Mouse (Mus musculus) cerebellum, adult 2 months (tissue): ENCODE results near the gene Klhl12. TPM values are rescaled to one million over a fixed set of nuclear protein-coding genes. Genes with fewer than 3 reads are reported as not detected.

Experiments used
- DNase-seq, 2 experiments: peaks; one replicate each; pipeline ENCODE4 v3.0.0; 2021
- H3K27ac ChIP-seq: fragments of 200-500 bp; 2 replicates; pipeline ENCODE4 v1.5.1; 2012; ENCODE audit warnings: low read length, control low read depth, inconsistent platforms; ENCODE audit not compliant: insufficient read depth
- H3K27me3 ChIP-seq: fragments of 200-500 bp; 2 replicates; pipeline ENCODE4 v1.6.1; 2012; ENCODE audit warnings: inconsistent platforms, mild to moderate bottlenecking, low read length, moderate library complexity; ENCODE audit not compliant: control insufficient read depth, insufficient read depth
- H3K4me1 ChIP-seq: fragments of 200-500 bp; 2 replicates; pipeline ENCODE4 v1.6.1; 2011; ENCODE audit warnings: low read length; ENCODE audit not compliant: control insufficient read depth, insufficient read depth
- H3K4me3 ChIP-seq: fragments of 200-500 bp; replicated peaks from 2 replicates; pipeline ENCODE3; 2011; ENCODE audit warnings: mild to moderate bottlenecking, low read depth, low read length, control low read depth; ENCODE audit not compliant: insufficient read depth
- CTCF ChIP-seq: fragments of 200-500 bp; IDR thresholded peaks from 2 replicates; pipeline ENCODE4 v1.5.1; 2011; ENCODE audit warnings: low read depth, mild to moderate bottlenecking, control low read depth, low read length, moderate library complexity, borderline replicate concordance; ENCODE audit not compliant: insufficient read depth
- POLR2A ChIP-seq: fragments of 200-500 bp; IDR thresholded peaks from 2 replicates; pipeline ENCODE4 v1.6.1; 2011; ENCODE audit warnings: low read length, control low read depth, borderline replicate concordance; ENCODE audit not compliant: insufficient read depth
- WGBS: fragments of 180-500 bp; shearing (Covaris S2); methylation state at CpG from one replicate; pipeline ENCODE4 v1.1.7; 2018; 5-methylcytosine and 5-hydroxymethylcytosine counted together
- polyA plus RNA-seq: library from polyadenylated mRNA; depleted of rRNA; stranded (reverse); fragments of >200 nt; gene quantifications from 2 replicates; pipeline ENCODE4 v1.2.3, GENCODE M21; 2012

Gene Klhl12
- polyA plus RNA-seq, 1 experiment, result 29.8 TPM

DNA sequence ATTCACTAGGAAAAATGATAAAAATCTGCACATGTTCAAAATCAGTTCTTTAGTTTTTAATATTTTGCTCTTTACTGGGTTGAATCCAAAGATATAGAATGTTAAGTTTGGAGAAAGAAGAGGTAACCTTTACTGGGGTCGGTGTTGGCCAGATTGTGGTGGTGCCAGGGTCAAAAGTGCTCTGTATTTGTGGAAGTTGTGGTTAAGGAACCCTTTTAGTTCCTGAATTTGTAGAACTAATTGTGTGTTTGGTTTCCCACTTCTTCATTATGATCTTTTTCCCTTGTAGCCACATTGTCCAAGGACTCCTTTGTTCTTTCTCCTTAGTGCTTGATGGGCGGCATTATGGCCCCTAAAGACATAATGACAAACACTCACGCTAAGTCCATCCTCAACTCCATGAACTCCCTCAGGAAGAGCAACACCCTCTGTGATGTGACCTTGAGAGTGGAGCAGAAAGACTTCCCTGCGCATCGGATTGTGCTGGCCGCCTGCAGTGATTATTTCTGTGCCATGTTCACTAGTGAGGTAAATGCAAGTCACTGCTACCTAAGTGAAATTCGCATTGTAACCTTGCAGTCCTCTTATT lies 2.9 kb downstream of the Klhl12 start:
- H3K4me3 ChIP-seq, result no peak overlapping the region
- no peak for DNase-seq
- no peaks in the 10 kb centered on the region; the same call in 1 of the 2 replicates for H3K4me1 ChIP-seq
- H3K27me3 ChIP-seq, result no peaks in the 10 kb centered on the region
- WGBS, result 91% methylated on average over 7 of the region's 7 CpGs
- TF ChIP-seq POLR2A (no peak), CTCF (no peak)
- no peak overlapping the region for H3K27ac ChIP-seq

- Histone ChIP-seq H3K4me3 (no peak overlapping the region), H3K27ac (no peak overlapping the region), H3K4me1 (no peaks in the 10 kb centered on the region), H3K27me3 (no peaks in the 10 kb centered on the region)
- WGBS, result 91% methylated on average over 1 of the region's 1 CpGs
- TF ChIP-seq POLR2A (no peak), CTCF (no peak)
- no peak for DNase-seq
Observed at GRCm38 (mm10) chr1:134460294-134461284, 5.3 kb downstream of the Klhl12 start.

DNA sequence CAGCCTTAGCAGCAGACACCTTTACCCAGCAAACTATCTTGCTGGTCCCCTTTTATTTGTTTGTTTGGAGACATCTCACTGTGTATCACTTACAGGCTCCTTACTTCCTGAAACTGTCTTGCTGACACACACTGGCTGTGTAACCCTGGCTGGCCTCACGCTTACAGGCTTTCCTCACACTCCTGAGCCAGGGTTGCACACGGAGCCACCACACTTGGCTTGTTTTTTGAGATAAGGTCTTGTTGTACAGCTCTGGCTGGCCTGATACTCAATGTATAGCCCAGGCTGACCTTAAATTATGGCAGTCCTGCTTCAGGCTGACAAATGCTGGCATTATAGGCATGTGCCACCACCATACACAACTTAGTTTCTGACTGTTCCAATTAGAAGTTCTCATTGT lies 29.3 kb downstream of the Klhl12 start:
- H3K4me1 ChIP-seq, result no peaks in the 10 kb centered on the region
- no peaks in the 10 kb centered on the region for H3K27me3 ChIP-seq
- DNase-seq, result no peak
- WGBS, result 96% methylated on average over 2 of the region's 2 CpGs
- no peak overlapping the region for H3K27ac ChIP-seq
- H3K4me3 ChIP-seq, result no peak overlapping the region
- TF ChIP-seq POLR2A, result no peak
- TF ChIP-seq CTCF, result no peak

GRCm38 (mm10) chr1:134490903-134491801 lies 35.8 kb downstream of the Klhl12 start:
- 0 out of 2 replicates have a peak, but pooled peaks cover 3% of the 10 kb centered on the region for H3K4me1 ChIP-seq
- DNase-seq, result no peak
- H3K4me3 ChIP-seq, result no peak overlapping the region
- no peaks in the 10 kb centered on the region for H3K27me3 ChIP-seq
- WGBS, result 83% methylated on average over 6 of the region's 6 CpGs
- TF ChIP-seq POLR2A (no peak), CTCF (no peak)
- H3K27ac ChIP-seq, result no peak overlapping the region

DNA sequence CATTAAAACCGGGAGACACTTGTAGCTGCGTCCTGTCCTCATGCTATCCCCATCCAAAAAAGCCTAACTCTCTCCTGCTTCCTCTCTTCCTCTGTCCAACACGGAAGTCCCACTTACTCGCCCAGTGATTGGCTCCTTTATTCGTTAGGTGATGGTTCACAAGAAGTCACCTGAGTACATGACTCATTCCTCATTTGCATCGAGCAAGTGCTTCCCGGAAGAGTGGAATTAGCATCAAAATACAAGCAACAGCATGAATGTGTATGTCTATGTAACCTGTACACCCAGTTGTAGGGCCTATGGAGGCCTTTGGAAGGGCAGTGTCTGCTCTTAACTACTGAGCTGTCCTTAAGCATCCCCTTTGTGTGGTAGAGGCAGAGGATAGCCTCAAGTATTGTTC lies 36.9 kb downstream of the Klhl12 start:
- WGBS, result 75% methylated on average over 7 of the region's 7 CpGs
- TF ChIP-seq POLR2A (no peak), CTCF (no peak)
- Histone ChIP-seq H3K27me3 (no peaks in the 10 kb centered on the region), H3K27ac (no peak overlapping the region), H3K4me3 (no peak overlapping the region), H3K4me1 (0 out of 2 replicates have a peak, but pooled peaks cover 3% of the 10 kb centered on the region)
- DNase-seq, result no peak

GRCm38 (mm10) chr1:134493496-134493895 lies 38.2 kb downstream of the Klhl12 start:
- DNase-seq, result peak in 1 of 2 experiments; percentile 15

DNA sequence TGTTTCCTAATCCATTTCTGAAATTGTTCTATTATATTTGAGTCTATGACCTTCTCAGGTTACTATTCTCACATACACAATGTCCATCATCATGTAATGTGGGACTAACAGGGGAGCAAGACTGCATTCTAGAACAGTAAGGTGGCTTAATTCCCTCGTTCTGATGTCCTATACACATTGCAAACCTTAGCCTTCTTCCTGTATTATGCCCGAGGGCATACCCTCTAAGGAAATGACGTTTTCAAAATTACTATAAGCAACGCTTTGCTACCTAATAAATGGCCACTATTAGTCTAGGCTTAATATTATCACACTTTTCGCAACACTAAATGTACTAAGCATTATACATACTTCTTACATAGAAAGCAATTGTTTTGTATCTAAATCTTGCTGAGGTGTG lies 38.6 kb downstream of the Klhl12 start:
- 16% methylated on average over 5 of the region's 5 CpGs for WGBS

More at GRCm38 (mm10) chr1:134493496-134493895, 38.2 kb downstream of the Klhl12 start:
- 0 out of 2 replicates have a peak, but pooled peaks cover 3% of the 10 kb centered on the region for H3K4me1 ChIP-seq
- 46% methylated on average over 2 of the region's 2 CpGs for WGBS
- H3K4me3 ChIP-seq, result no peak overlapping the region
- no peaks in the 10 kb centered on the region for H3K27me3 ChIP-seq
- H3K27ac ChIP-seq, result no peak overlapping the region
- TF ChIP-seq CTCF, result no peak

More for the DNA sequence above, 38.6 kb downstream of the Klhl12 start:
- Histone ChIP-seq H3K4me3 (peak overlapping the region; percentile 51), H3K27ac (no peak overlapping the region), H3K4me1 (0 out of 2 replicates have a peak, but pooled peaks cover 3% of the 10 kb centered on the region), H3K27me3 (no peaks in the 10 kb centered on the region)
- no peak for DNase-seq
- TF ChIP-seq POLR2A (no peak), CTCF (no peak)
